Mouse (Mus musculus) liver, embryonic 14.5 days (tissue): ENCODE results near the gene Rbm28. TPM values are rescaled to one million over a fixed set of nuclear protein-coding genes. Genes with fewer than 3 reads are reported as not detected.

Source experiments
- ATAC-seq: fragments of 200-750 bp; cut with Nextera tagmentation; 2 replicates; pipeline ENCODE4 v1.8.0; 2017; ENCODE audit warnings: moderate number of reproducible peaks, mild to moderate bottlenecking, moderate library complexity; ENCODE audit not compliant: insufficient read depth
- DNase-seq, 3 experiments: peaks; one replicate each; pipeline ENCODE4 v3.0.0-alpha.2; 2012 to 2013; ENCODE audit warnings: low read depth in 3 of 3, low spot score in 3 of 3
- H3K27ac ChIP-seq: fragments of 300-500 bp; sonication (generic); 2 replicates; pipeline ENCODE4 v1.5.1; 2014; ENCODE audit warnings: moderate library complexity, mild to moderate bottlenecking, control low read depth, inconsistent platforms
- H3K27me3 ChIP-seq: fragments of 300-500 bp; sonication (generic); 2 replicates; pipeline ENCODE4 v1.6.1; 2014; ENCODE audit warnings: mild to moderate bottlenecking, low read length, moderate library complexity; ENCODE audit not compliant: control insufficient read depth, insufficient read depth
- H3K36me3 ChIP-seq: fragments of 300-500 bp; sonication (generic); replicated peaks from 2 replicates; pipeline ENCODE4 v1.6.1; 2014; ENCODE audit warnings: low read depth; ENCODE audit not compliant: control insufficient read depth, insufficient read depth
- H3K4me1 ChIP-seq, 2 experiments: fragments of 200-500 bp in 1 of 2; fragments of 300-500 bp in 1 of 2; sonication (generic) in 1 of 2; replicated peaks; 2 replicates each; pipeline ENCODE4 v1.6.1; 2012 to 2014; ENCODE audit warnings: antibody characterized with exemption in 1 of 2, inconsistent platforms in 1 of 2, low read length in 1 of 2; ENCODE audit not compliant: control insufficient read depth in 2 of 2, insufficient read depth in 2 of 2
- H3K4me2 ChIP-seq: fragments of 300-500 bp; sonication (generic); 2 replicates; pipeline ENCODE4 v1.6.1; 2014; ENCODE audit warnings: low read depth, mild to moderate bottlenecking, control low read depth, moderate library complexity
- H3K4me3 ChIP-seq, 2 experiments: fragments of 200-500 bp in 1 of 2; fragments of 300-500 bp in 1 of 2; sonication (generic) in 1 of 2; 2 replicates each; pipeline ENCODE4 v1.5.1; 2012 to 2014; ENCODE audit warnings: low read depth in 2 of 2, low read length in 2 of 2, mild to moderate bottlenecking in 2 of 2, control low read depth in 1 of 2, inconsistent platforms in 1 of 2, moderate library complexity in 1 of 2; ENCODE audit not compliant: insufficient read depth in 1 of 2
- H3K9ac ChIP-seq: fragments of 300-500 bp; sonication (generic); replicated peaks from 2 replicates; pipeline ENCODE4 v1.6.1; 2014; ENCODE audit warnings: mild to moderate bottlenecking, control low read depth, moderate library complexity
- H3K9me3 ChIP-seq: fragments of 300-500 bp; sonication (generic); 2 replicates; pipeline ENCODE4 v1.6.1; 2016; ENCODE audit warnings: low read length, mixed read lengths; ENCODE audit not compliant: control insufficient read depth
- CTCF ChIP-seq: IDR thresholded peaks from 2 replicates; pipeline ENCODE4 v1.5.1; 2016; ENCODE audit warnings: antibody characterized with exemption, low read depth, control low read depth
- EP300 ChIP-seq: IDR thresholded peaks from 2 replicates; pipeline ENCODE4 v1.6.1; 2016; ENCODE audit warnings: antibody characterized with exemption, low read depth
- WGBS: fragments of 180-500 bp; shearing (Covaris S2); extraction: QIAGEN DNeasy Blood & Tissue Kit; methylation state at CpG from one replicate; pipeline ENCODE4 v1.1.7; 2014; ENCODE audit not compliant: insufficient replicate concordance; 5-methylcytosine and 5-hydroxymethylcytosine counted together
- polyA plus RNA-seq, 2 experiments: library from polyadenylated mRNA; depleted of rRNA in 1 of 2; stranded (reverse) in 1 of 2; unstranded in 1 of 2; fragments of >200 nt; fragmentation: Nextera tagmentation in 1 of 2; extraction: Ambion mirVana in 1 of 2; gene quantifications; 2 replicates each; pipeline versions ENCODE4 v1.2.1 to v1.2.3; 2012 to 2014

Rbm28 gene
- polyA plus RNA-seq, 2 experiments, result 9.9 to 11.6 TPM

DNA sequence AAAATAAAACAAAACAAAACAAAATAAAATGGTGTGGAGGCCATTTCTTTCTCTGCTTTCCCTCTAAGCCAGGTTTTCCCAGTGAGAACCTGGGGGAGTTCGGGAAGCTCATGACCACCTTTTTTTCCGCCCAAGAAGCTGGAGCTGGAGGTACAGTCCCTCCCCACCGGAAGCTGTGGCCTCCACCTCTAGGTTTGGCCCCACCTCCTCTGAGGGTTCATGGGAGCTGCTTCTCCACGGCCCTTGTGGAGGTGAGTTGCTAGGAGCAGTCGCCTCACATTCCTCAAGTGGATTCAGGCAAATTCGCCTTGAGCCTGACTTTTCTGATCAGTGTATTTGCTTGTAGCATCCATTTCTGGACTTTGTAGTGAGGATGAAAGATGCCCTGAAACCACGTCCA lies 49.0 kb downstream of the Rbm28 start:
- Histone ChIP-seq H3K4me2 (no peak overlapping the region), H3K9ac (no peak overlapping the region), H3K9me3 (no peaks in the 10 kb centered on the region; the same call in 1 of the 2 replicates), H3K27ac (no peak overlapping the region), H3K27me3 (no peaks in the 10 kb centered on the region), H3K4me1 (no peaks in the 10 kb centered on the region), H3K4me3 (no peak overlapping the region), H3K36me3 (no peaks in the 10 kb centered on the region)
- WGBS, result 50% methylated on average over 7 of the region's 7 CpGs
- TF ChIP-seq CTCF, result no peak
- TF ChIP-seq EP300, result no peak
- DNase-seq, result no peak
- ATAC-seq, result no peak

GRCm38 (mm10) chr6:29111501-29111900 lies 53.3 kb downstream of the Rbm28 start:
- WGBS, result 59% methylated on average over 4 of the region's 4 CpGs
- H3K27me3 ChIP-seq, result no peaks in the 10 kb centered on the region
- DNase-seq (no peak), ATAC-seq (no peak)
- no peak overlapping the region for H3K27ac ChIP-seq
- no peaks in the 10 kb centered on the region for H3K36me3 ChIP-seq
- no peaks in the 10 kb centered on the region; the same call in 1 of the 2 replicates for H3K9me3 ChIP-seq
- TF ChIP-seq CTCF (no peak), EP300 (no peak)
- no peak overlapping the region for H3K4me2 ChIP-seq
- H3K9ac ChIP-seq, result no peak overlapping the region
- no peak overlapping the region for H3K4me3 ChIP-seq
- no peaks in the 10 kb centered on the region for H3K4me1 ChIP-seq

DNA sequence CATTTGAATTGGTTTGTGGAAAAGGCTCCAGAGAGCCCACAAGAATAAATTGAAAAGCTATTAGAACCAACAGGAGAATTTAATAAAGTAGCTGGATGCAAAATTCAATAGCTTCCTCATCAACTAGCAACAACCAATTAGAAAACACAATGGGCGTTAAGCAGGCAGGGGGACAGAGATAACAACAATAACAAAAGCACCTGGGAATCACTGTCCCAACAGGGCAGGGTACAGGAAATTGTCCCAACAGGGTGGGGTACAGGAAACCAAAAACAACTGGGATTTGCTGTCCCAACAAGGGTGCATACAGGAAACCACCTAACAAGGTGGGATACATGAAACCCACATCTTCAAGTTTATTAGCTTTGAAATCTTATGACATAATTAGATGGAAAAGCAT lies 56.4 kb downstream of the Rbm28 start:
- Histone ChIP-seq H3K9me3 (no peaks in the 10 kb centered on the region; the same call in 1 of the 2 replicates), H3K27me3 (no peaks in the 10 kb centered on the region), H3K9ac (no peak overlapping the region), H3K36me3 (no peaks in the 10 kb centered on the region), H3K4me2 (no peak overlapping the region), H3K4me3 (no peak overlapping the region), H3K4me1 (no peaks in the 10 kb centered on the region), H3K27ac (no peak overlapping the region)
- WGBS, result 37% methylated on average over 1 of the region's 1 CpGs
- TF ChIP-seq CTCF (no peak), EP300 (no peak)
- DNase-seq (no peak), ATAC-seq (no peak)

DNA sequence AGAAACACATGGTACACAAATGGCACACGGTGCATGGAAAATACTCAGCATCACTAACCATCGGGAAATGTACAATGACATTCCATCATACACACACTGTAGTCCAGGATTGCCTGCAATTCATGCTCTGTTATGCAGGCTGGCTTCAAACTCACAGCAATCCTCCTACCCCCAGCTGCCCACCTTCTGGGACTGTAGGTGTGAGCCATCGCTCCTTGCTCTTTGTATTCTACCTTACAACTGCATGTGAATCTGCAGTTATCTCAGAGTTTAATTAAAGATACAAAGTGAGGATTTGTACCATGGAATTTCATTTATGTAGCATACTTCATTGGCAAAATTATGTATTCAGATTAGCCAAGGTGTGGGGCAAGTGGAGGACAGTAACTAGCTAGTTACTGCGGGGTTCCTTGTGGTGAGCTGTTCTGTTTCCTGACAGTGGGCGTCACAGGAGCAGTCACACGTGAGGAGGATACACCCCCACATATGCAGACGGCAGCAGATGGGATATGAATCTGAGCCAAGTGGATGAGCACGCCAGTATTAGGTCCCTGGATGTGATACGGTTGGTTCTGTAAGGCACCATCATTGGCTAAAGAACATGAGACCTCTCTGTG lies 63.5 kb downstream of the Rbm28 start:
- TF ChIP-seq CTCF, result no peak
- TF ChIP-seq EP300, result no peak
- ATAC-seq (no peak), DNase-seq (no peak)
- WGBS, result 56% methylated on average over 9 of the region's 9 CpGs
- Histone ChIP-seq H3K36me3 (no peaks in the 10 kb centered on the region), H3K27ac (no peak overlapping the region), H3K4me1 (no peaks in the 10 kb centered on the region; a peak in 1 of 4 replicates), H3K4me2 (no peak overlapping the region), H3K9me3 (no peaks in the 10 kb centered on the region), H3K4me3 (no peak overlapping the region), H3K27me3 (no peaks in the 10 kb centered on the region), H3K9ac (no peak overlapping the region)

- Histone ChIP-seq H3K9ac (no peak overlapping the region), H3K27ac (no peak overlapping the region), H3K9me3 (no peaks in the 10 kb centered on the region), H3K4me3 (no peak overlapping the region), H3K27me3 (no peaks in the 10 kb centered on the region), H3K4me2 (no peak overlapping the region), H3K4me1 (no peaks in the 10 kb centered on the region; a peak in 1 of 4 replicates), H3K36me3 (no peaks in the 10 kb centered on the region)
- TF ChIP-seq EP300 (no peak), CTCF (no peak)
- DNase-seq, result no peak
- 31% methylated on average over 3 of the region's 3 CpGs for WGBS
- ATAC-seq, result no peak
Measured at GRCm38 (mm10) chr6:29100423-29100822, 64.4 kb downstream of the Rbm28 start.
